Mouse (Mus musculus) testis, adult 2 months (tissue): ENCODE measurements around the gene Duox1.

ENCODE experiments used
- CTCF ChIP-seq: fragments of 200-500 bp; IDR thresholded peaks from 2 replicates; pipeline ENCODE4 v1.5.1; 2012; ENCODE audit warnings: low read depth, mild to moderate bottlenecking, inconsistent platforms, low read length, moderate library complexity; ENCODE audit not compliant: control insufficient read depth, insufficient read depth, insufficient replicate concordance
- POLR2A ChIP-seq: fragments of 200-500 bp; IDR thresholded peaks from 2 replicates; pipeline ENCODE4 v1.6.1; 2012; ENCODE audit warnings: low read depth, mild to moderate bottlenecking, inconsistent platforms, low read length, moderate library complexity; ENCODE audit not compliant: control insufficient read depth

DNA sequence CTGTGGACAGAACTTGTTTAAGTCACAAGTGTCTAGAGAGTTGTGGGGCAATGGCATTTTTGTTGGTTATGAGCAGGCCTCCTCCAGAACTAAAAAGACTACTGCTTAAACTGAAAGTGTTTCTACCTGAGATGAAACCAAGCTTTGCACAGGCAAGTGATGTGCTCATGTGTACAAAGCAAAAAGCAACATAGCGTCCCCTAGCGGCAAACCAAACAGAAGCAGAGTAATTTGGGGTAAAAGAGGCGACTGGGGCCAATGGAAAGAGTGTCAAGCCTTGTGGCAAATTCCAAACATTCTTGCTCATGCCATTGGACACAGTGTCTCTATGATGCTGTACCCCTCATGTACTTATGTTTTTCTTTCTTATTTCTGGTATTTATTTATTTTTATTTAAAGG, 69.6 kb downstream of the Duox1 start:
- no peak for TF ChIP-seq POLR2A
- no peak for TF ChIP-seq CTCF
